Mouse (Mus musculus) left cerebral cortex, postnatal 10 days (tissue): ENCODE data around the gene Stk39. TPM values are rescaled to one million over a fixed set of nuclear protein-coding genes. Genes with fewer than 3 reads are reported as not detected.

Experiments used
- DNase-seq, 2 experiments: peaks; one replicate each; pipeline ENCODE4 v3.0.0; 2021 to 2022; ENCODE audit warnings: low spot score in 2 of 2, mixed read lengths in 1 of 2; ENCODE audit errors: extremely low spot score in 1 of 2
- intact Hi-C: fragments of 180-260 bp; cut with DNase I; formaldehyde crosslinking; loops from one replicate; pipeline ENCODE4 v1.15.1; 2025
- total RNA-seq, 2 experiments: library from RNA; stranded (reverse); gene quantifications; 2 replicates each; pipeline ENCODE4 v1.2.3; 2021

The Stk39 gene
- total RNA-seq, 2 experiments from 2014 or later: 49.2 to 51.6 TPM

DNA sequence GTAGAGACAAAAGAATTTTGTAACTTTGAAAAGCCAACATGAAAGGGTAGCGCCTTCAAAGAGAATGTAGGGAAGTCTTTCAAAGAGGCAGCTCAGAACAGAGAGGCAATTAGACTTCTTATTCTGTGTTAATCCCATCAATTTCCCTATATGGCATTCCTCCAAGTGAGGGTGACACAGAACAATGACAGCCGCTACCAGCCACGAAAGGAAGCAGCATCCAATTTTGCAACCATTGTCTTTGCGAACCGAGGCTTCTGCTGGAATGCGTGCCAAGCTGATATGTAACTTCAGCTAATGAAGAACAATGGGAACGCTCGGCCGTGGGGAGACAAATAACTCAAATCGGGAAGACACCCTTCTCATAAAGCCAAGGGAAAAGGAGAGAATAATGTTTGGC, 151.4 kb downstream of the Stk39 start:
- no peak for DNase-seq
- intact Hi-C loops: no loop called here

DNA sequence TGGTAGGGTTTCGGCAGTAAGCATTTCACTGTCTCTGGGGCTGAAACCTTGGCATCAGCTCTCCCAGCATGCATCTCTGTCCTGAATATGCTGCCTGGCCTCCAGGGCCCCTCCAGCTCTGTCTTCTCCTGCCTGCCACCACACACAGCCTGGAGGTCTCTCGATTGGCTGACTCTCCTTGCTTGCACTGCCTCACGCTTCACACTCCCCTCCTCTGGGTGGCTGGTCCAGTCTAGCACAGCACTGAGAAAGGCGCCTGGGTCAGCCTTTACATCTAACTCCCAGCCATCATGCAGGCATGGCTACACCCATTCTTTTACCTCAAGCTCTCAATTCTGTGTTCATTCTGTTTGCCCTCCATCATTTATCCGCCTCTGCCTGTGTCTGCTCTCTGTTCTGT, 153.6 kb downstream of the Stk39 start:
- intact Hi-C loops: no loop called here
- DNase-seq: no peak

DNA sequence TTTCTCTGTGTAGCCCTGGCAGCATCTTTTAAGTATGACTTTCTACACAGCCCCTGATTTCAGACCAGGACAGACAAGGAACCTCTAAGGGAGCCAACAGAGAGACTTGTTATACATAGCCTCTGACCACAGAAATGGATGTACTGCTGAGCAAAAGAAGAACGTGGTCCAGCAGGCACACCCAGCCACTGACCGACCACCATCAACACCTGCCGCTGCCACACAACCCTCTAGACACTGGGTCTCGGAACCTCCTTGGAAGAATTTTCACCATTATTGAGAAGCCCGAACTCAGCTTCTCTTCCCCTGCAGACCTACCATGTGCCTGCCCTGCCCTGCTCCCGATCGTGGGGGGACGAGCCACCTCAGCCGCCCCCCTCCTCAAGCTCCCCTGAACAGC, 154.2 kb downstream of the Stk39 start:
- DNase-seq: no peak
- intact Hi-C loops: no loop called here

DNA sequence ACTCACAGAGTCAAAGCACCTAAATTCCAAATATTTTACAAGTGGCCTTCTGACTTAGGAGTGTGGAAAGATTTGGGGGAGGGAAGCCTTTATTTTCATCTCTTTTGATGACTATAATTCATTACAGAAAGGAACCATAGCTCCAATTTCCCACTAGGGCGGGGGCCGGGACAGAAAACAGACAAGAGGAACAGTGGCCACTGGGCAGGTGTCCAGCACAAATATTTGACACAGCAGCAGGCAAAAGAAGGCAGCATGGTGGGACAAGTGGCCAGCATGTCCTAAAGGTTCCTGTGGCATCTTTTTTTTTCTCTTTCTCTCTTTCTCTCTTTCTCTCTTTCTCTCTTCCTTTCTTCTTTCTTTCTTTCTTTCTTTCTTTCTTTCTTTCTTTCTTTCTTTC, 154.6 kb downstream of the Stk39 start:
- peak in 1 of 2 experiments; percentile 52 for DNase-seq
- intact Hi-C loops: no loop called here

DNA sequence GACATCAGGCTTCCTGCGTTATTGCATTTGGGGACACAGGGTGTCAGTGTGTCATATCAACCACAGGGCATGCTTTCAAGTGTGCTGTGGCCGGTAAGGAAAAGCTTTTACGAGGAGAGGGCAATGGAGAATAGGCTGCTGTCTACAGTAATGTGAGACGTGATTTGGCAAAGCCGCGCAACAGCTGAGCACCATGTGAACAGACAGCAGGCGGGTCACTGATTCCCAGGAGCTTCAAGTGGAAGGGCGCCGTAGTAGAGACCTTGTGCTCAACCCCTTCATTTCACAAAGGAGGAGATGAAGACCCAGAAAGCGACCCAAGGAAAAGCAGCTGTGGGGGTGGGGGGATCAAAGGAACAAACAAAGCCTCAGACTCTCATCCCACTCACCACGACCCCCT, 156.8 kb downstream of the Stk39 start:
- intact Hi-C loops: no loop called here

DNA sequence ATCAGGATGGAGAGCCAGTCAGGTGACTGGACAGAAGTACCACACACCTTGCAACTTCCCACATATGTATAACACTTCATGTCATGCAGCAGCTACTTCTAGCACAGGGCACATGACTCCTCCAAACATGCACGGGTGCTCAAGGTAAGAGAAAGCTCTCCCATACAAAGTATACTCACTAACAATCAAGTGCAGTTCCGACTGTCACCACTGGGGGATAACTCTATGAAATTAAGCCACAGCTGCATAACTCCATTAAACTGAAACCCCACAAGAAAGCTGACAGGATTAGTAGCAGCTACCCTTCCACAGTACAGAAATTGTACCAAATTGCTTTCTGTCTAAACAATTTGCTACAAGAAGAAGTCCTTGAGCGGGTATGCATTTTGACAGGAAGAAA, 161.9 kb downstream of the Stk39 start:
- intact Hi-C loops: no loop called here
- DNase-seq: peak; percentile 29 to 30

More for the DNA sequence above, 156.8 kb downstream of the Stk39 start:
- DNase-seq: no peak

DNA sequence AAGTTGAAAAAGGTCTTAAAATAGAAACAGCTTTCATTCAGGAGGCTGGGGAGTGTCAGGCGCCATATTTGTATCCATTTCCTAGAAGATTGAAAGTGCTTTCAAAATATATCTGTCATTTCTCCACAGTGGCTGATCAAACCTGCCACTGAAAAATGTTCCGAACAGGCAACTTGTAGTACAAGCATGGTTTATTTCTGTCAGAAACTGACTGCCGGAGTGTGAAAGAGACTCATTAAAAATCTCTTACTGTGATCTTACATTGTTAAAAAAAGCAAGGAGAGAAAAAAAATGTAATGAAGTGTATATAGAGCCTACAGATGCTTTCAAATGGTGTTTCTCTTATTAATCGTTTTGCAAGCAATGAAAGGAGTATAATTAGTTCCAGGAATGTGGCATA, 165.5 kb downstream of the Stk39 start:
- intact Hi-C loops: no loop called here
- no peak for DNase-seq

DNA sequence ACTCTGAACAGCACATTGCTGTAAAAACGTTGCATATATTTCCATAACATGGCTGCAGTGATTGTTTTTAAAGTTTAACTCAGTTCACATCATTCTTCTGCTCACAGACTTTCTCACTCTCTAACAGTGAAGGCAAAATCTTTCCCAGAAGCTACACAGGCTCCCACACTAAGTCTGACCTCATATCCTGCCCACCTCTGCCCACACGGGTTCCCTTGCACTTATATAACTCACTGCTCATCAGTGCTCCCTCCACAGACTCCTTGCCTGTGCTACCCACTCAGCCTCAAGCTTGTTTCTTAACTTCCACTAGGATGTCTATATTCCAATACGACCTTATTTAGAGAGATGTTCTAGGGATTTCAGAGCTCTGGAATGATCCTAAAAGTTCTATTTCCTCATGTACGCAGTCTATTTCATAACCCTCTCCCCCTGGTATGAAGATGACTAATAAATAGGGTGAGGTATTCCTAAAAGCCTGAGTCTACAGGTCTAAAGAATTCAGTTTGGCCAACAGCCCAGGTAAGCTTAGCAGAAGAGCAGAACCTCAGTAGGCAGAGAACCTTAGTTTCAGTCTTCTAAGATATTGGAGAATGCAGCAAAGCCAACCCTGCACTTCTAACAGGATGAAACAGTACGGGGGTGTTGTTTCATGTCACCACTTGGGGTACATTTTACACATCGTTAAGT, 167.2 kb downstream of the Stk39 start:
- intact Hi-C loops: no loop called here

DNA sequence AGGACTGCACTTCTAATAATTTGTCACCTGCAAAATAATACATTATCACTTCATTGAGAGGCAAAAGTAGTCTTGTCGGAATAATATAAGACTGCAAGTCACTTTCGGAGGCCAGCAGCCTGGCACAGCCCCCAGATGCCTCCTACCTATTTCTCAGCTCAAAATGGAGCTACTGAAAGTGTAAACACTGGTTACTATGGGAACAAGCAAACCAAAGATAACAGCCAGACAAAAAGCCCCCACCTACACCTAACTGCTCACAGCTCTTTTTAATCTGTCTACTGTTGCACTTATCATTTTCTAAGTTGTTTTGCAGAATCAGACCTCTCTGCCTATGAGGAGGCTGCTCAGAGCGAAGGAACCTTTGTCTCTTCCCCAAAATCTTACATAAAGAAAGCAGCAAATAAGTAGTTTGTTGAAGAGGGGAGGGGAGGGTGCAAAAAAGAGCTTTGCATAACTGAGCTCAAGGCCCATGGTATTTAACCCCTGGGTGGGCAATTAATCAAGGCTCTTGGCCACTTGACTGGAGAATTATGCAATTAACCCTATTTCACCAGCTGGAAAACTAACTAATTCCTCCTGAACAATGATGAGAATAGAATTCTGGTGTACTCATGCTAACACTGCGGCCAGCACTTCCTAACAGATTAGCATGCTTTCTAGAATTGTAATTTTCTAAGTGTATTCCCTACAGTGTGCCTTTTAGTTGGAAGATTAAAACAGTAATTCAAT, 170.1 kb downstream of the Stk39 start:
- peak; percentile 41 to 43 for DNase-seq
- intact Hi-C loops: no loop called here

More for the DNA sequence above, 167.2 kb downstream of the Stk39 start:
- DNase-seq: no peak

DNA sequence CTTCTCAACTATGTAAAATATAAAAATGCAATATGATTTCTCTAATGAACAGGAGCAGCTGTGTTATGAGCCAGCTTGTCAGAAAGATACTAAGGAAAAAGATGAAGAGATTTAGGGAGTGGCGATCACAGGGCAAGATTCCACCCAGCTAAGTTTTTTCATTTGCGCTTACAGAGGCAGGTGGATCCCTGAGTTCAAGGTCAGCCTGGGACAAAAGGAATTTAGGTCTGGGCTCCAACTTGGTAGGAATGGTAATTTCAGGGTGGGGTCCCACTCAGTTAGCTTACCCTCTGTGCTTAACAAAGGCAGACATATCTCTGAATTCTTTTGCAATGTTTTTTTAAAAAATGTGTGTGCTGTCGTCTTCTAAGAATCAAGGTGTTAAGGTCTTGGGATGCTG, 173.7 kb downstream of the Stk39 start:
- intact Hi-C loops: no loop called here
- no peak for DNase-seq

DNA sequence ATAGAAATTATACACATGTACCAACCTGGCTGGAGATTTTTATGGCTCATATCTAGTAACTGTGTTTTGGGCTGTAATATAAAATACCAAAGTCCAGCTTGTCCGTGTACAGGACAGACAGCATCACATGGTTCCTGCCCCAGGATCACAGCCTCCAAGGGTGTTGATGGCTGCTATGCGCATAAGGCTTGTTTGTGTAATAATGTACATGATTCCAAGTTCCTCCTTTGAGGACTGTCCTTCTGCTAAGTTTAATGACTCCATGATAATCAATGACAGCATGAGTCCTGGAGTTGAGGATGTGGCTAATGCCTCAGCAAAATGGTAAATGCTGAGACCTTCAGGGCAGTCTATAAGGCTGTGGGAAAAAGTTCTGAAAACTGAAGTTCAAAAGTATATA, 174.1 kb downstream of the Stk39 start:
- no peak for DNase-seq
- intact Hi-C loops: no loop called here

DNA sequence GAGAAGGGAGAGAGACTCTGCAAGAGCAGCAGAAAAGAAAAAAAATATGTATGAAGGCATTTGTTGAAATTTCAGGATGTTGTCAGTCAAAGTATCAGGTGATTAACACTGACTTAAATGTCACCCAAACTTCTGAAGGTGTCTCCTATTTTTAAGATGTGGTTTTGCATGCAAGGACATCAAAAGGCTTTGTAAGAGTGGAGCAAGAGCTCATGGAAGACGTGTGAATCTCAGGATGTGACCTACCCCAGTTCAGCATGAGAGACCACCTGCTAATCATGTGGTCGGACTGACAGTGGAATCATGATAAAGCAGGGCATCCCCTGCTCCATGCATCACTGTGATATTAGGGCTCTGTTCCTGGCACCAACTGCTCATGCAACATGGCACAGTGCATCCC, 175.3 kb downstream of the Stk39 start:
- no peak for DNase-seq
- intact Hi-C loops: no loop called here

DNA sequence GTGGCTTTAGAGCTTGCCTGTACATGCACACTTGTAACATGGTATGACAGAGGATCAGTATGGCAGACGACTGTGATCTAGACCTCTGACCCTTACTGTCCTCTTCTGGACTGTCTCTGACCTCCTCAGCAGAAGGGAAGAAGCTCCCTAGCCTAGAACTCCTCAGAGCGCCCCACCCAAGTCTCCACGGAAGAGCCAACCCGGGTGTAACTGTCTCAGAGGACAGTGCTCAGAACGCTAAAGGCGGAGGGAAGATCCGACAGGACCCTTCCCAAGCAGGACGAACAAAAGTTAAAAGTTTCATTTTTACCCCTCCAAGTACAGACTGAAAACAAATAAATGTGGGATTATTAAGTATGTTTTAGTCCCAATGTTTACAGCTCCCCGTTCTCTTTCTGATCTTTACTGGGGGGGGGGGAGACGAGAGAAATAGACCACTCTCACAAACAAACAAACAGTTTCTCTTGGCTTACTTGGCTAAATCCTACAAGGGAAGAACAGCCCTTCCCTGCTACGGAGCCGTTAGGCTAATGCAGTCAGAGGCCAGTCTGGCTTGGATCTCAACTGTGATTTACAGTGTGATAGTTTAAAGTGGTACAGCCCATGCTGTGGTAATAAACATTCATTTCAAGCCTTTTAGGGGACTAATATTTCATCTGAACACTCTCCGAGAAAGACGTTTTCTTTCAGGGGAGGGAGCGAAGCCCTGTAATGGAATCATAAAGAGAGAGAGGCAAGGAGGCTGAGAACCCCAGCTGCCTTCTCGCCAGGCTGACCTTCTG, 179.3 kb downstream of the Stk39 start:
- no peak for DNase-seq
- intact Hi-C loops: no loop called here

DNA sequence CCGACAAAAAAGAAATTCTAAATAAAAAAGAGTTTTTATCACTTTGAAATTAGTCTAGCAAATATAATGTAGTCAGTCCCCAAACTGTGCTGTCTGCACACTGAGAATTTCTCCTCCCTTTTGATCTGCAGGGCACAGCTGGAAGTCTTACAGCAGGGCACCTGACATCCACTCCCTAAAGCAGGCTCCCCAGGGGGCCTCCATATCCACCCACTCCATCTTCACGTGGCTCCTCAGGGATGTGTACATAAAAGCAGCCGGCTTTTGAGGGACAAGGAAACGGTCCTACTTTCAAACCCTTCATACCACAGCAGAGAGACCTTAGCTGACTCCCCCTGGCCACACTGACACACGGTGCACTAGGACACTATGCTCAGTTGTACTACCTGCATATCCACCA, 180.2 kb downstream of the Stk39 start:
- no peak for DNase-seq
- intact Hi-C loops: no loop called here

DNA sequence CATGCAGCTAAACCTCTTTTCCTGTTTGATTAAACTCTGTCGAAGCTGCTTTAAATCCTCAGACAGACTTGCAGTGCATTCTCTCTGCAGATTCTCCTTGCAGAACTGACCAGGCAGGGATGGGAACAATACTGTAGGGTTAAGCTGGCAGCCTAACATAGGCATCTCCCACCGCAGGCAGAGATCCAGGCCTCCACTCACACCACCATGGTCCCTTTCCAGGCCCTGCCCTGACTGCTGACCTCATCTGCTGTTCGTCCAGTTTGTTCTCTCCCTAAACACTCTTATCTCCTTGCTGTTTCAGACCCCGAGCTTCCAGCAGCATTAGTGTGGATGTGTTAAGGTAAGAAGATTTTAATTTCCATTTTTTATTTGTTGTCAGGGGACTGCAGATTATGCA, 182.1 kb downstream of the Stk39 start:
- intact Hi-C loops: no loop called here
- no peak for DNase-seq

DNA sequence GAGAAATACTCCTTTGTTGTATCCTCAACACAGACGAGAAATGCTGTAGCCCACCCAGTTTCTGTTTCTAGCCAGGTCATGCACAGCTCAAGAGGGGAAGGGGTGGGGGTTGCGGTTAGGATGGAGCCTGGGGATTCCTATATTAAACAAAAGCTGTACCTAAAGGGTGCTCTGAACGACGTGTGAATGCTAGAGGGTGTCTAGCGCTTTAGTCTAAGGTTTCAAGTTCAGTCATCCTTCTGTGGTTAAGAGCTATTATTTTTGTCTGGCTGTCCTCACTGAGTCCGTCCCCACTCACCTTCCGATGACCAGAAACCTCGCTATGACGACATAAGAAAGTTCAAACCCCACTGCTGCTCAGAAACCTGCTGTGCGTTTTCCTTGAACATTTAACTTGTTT, 182.9 kb downstream of the Stk39 start:
- DNase-seq: no peak
- intact Hi-C loops: no loop called here

DNA sequence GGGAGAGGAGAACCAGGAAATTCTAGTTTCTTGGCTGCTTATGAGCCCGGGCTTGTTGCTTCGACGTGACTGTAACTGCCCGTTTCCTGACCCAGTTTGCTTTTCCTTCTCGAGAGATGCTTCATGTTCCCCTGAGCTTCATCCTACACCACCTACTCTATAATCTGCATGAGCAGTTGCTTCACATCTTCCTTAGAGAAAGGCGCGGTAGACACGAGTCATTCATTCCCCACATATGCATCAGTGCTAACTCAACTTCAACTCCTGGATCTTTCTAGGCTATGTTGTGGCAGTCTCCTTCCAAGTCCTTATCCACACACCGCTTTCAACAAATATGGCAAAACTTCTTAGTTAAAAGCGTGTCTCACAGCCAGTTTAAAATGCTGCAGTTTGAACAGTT, 184.0 kb downstream of the Stk39 start:
- no peak for DNase-seq

DNA sequence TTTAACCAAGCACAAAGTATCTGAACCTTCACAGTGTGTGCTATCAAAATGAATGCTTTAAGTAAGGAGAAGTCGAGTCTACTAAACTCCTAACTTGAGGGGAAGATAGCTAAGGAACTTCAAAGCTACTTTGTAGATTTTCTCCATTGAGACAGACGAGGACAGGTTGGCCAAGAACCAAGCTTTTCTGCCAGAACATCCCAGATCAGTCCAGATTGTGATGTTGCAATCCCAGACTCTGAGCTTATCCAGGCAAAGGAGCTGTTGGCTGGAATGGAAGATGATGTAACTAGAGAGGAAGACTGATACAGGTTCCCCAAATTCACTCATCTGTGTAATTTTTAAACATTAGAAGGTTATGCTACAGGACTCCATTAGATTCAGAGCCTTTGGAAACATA, 187.7 kb downstream of the Stk39 start:
- intact Hi-C loops: no loop called here
- DNase-seq: no peak

More for the DNA sequence above, 184.0 kb downstream of the Stk39 start:
- intact Hi-C loops: no loop called here

DNA sequence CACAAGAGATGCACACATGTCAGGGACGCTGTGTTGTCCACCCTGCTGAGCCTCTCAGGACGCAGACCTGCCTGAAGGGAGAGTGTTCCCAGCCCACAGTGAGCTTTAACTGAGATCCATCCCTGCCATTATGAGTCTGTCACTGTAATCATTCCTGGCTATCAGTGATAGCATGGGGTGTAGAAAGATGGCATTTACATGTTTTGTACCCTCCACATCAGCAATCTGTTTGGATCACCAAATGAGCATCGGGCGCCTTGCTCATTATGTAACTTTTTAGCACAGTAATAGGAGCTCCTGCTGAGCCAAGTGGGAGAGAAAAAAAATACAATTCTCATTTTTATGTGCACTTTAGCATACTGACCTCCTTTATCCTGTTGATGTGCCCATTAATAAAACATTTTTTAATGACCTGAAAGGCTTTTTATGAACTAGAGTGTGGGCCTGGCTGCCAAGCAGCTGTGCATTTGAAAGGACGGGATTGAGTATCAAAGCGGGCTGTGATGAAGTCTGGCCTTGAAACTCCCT, 189.0 kb downstream of the Stk39 start:
- DNase-seq: no peak

DNA sequence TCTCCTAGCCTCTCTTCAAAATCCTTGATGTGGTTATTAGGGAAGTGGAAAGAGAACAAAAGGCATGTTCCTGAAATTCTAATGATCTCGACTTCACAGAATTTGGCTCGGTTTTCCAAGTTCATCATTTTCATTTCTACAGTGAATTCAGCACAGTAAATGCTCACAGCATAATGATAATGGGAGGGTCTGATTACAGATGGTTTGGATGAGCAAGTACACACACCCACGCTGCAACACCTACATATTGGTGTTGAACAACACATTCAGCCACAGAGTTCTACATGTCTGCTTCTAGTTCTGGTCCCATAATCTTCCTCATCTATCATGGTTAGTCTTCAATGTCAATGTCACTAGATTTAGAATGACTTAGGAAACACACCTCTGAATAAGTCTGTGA, 190.5 kb downstream of the Stk39 start:
- intact Hi-C loops: no loop called here
- no peak for DNase-seq

More for the DNA sequence above, 189.0 kb downstream of the Stk39 start:
- intact Hi-C loops: no loop called here
